Mouse (Mus musculus) hindbrain, embryonic 13.5 days (tissue): ENCODE measurements around the gene 4933417A18Rik. TPM values are rescaled to one million over a fixed set of nuclear protein-coding genes. Genes with fewer than 3 reads are reported as not detected.
"Not testable (repeated sequence)": the region's sequence is repeated elsewhere in the genome, so short reads cannot be mapped to it uniquely, and the experiment has no call there.

Experiments
- ATAC-seq: fragments of 200-750 bp; cut with Nextera tagmentation; 2 replicates; pipeline ENCODE4 v1.8.0; 2017; ENCODE audit warnings: moderate TSS enrichment; ENCODE audit not compliant: low FRiP score
- H3K27ac ChIP-seq: fragments of 300-500 bp; sonication (generic); 2 replicates; pipeline ENCODE4 v1.5.1; 2015; ENCODE audit warnings: inconsistent platforms, mild to moderate bottlenecking, moderate library complexity
- H3K27me3 ChIP-seq: fragments of 300-500 bp; sonication (generic); 2 replicates; pipeline ENCODE4 v1.6.1; 2015; ENCODE audit warnings: mild to moderate bottlenecking, inconsistent platforms
- H3K36me3 ChIP-seq: fragments of 300-500 bp; sonication (generic); 2 replicates; pipeline ENCODE4 v1.6.1; 2015; ENCODE audit warnings: mild to moderate bottlenecking, inconsistent platforms
- H3K4me1 ChIP-seq: fragments of 300-500 bp; sonication (generic); replicated peaks from 2 replicates; pipeline ENCODE4 v1.6.1; 2015; ENCODE audit warnings: inconsistent platforms
- H3K4me2 ChIP-seq: fragments of 300-500 bp; sonication (generic); 2 replicates; pipeline ENCODE4 v1.6.1; 2015; ENCODE audit warnings: inconsistent platforms, mild to moderate bottlenecking, moderate library complexity
- H3K4me3 ChIP-seq: fragments of 300-500 bp; sonication (generic); 2 replicates; pipeline ENCODE4 v1.5.1; 2015; ENCODE audit warnings: mild to moderate bottlenecking, inconsistent platforms
- H3K9ac ChIP-seq: fragments of 300-500 bp; sonication (generic); 2 replicates; pipeline ENCODE4 v1.6.1; 2015; ENCODE audit warnings: mild to moderate bottlenecking, inconsistent platforms
- H3K9me3 ChIP-seq: fragments of 300-500 bp; sonication (generic); 2 replicates; pipeline ENCODE4 v1.6.1; 2016; ENCODE audit warnings: inconsistent platforms
- WGBS: fragments of 180-500 bp; shearing (Covaris S2); methylation state at CpG from one replicate; pipeline ENCODE4 v1.1.7; 2015; 5-methylcytosine and 5-hydroxymethylcytosine counted together
- polyA plus RNA-seq: library from polyadenylated mRNA; unstranded; fragments of >200 nt; fragmentation: Nextera tagmentation; extraction: Ambion mirVana; gene quantifications from 2 replicates; pipeline ENCODE4 v1.2.1, GENCODE M21; 2015

4933417A18Rik gene
- polyA plus RNA-seq, 1 experiment from 2014 or later = not detected

- H3K27me3 ChIP-seq, H3K27ac ChIP-seq, H3K4me1 ChIP-seq, ATAC-seq, H3K4me2 ChIP-seq, H3K9me3 ChIP-seq, H3K4me3 ChIP-seq, H3K9ac ChIP-seq: not testable (repeated sequence)
- WGBS = 95% methylated on average over 1 of the region's 1 CpGs
- peaks cover 92% of the 10 kb centered on the region for H3K36me3 ChIP-seq
Observed at GRCm38 (mm10) chr13:34983479-34983878, 59.3 kb downstream of the 4933417A18Rik start.

GRCm38 (mm10) chr13:34991581-34992273 is 67.5 kb downstream of the 4933417A18Rik start:
- H3K4me2 ChIP-seq = peak overlapping the region; percentile 23

GRCm38 (mm10) chr13:34993085-34993484 is 68.9 kb downstream of the 4933417A18Rik start:
- H3K27me3 ChIP-seq = no peaks in the 10 kb centered on the region
- H3K27ac ChIP-seq = no peak overlapping the region
- ATAC-seq = no peak
- peak overlapping the region; percentile 68 for H3K4me2 ChIP-seq
- H3K9me3 ChIP-seq = peaks cover 2% of the 10 kb centered on the region; the same call in 1 of the 2 replicates
- peak overlapping the region; percentile 63 for H3K4me3 ChIP-seq
- WGBS = 85% methylated on average over 4 of the region's 4 CpGs
- peaks cover 31% of the 10 kb centered on the region for H3K4me1 ChIP-seq
- peak overlapping the region; percentile 83 for H3K9ac ChIP-seq
- H3K36me3 ChIP-seq = peaks cover 24% of the 10 kb centered on the region

More at GRCm38 (mm10) chr13:34991581-34992273, 67.5 kb downstream of the 4933417A18Rik start:
- H3K4me3 ChIP-seq = no peak overlapping the region
- 74% methylated on average over 4 of the region's 4 CpGs for WGBS
- H3K36me3 ChIP-seq = peaks cover 37% of the 10 kb centered on the region
- no peak overlapping the region for H3K9ac ChIP-seq
- H3K27me3 ChIP-seq = no peaks in the 10 kb centered on the region
- H3K4me1 ChIP-seq = peaks cover 31% of the 10 kb centered on the region
- ATAC-seq = no peak
- no peak overlapping the region for H3K27ac ChIP-seq
- H3K9me3 ChIP-seq = no peaks in the 10 kb centered on the region

- ATAC-seq = peak; percentile 72
Observed at GRCm38 (mm10) chr13:34993595-34993982, 69.4 kb downstream of the 4933417A18Rik start.

GRCm38 (mm10) chr13:34993983-34994811 is 70.0 kb downstream of the 4933417A18Rik start:
- Histone ChIP-seq H3K9ac (peak overlapping the region; percentile 83), H3K27me3 (no peaks in the 10 kb centered on the region), H3K4me2 (peak overlapping the region; percentile 68), H3K4me1 (peaks cover 31% of the 10 kb centered on the region), H3K36me3 (peaks cover 13% of the 10 kb centered on the region), H3K4me3 (peak overlapping the region; percentile 63), H3K27ac (peak overlapping the region; percentile 87), H3K9me3 (peaks cover 8% of the 10 kb centered on the region; the same call in 1 of the 2 replicates)
- 2% methylated on average over 33 of the region's 33 CpGs for WGBS
- ATAC-seq = peak; percentile 98

More at GRCm38 (mm10) chr13:34993595-34993982, 69.4 kb downstream of the 4933417A18Rik start:
- Histone ChIP-seq H3K9me3 (peaks cover 7% of the 10 kb centered on the region; the same call in 1 of the 2 replicates), H3K27me3 (no peaks in the 10 kb centered on the region), H3K9ac (peak overlapping the region; percentile 83), H3K27ac (peak overlapping the region; percentile 87), H3K4me3 (peak overlapping the region; percentile 63), H3K4me2 (peak overlapping the region; percentile 68), H3K36me3 (peaks cover 19% of the 10 kb centered on the region), H3K4me1 (peaks cover 31% of the 10 kb centered on the region)
- WGBS = under 1% methylated on average over 22 of the region's 22 CpGs

- WGBS = 81% methylated on average over 2 of the region's 2 CpGs
Observed at GRCm38 (mm10) chr13:34995925-34996324, 71.7 kb downstream of the 4933417A18Rik start.

More at GRCm38 (mm10) chr13:34995925-34996324, 71.7 kb downstream of the 4933417A18Rik start:
- Histone ChIP-seq H3K27ac (no peak overlapping the region), H3K4me2 (no peak overlapping the region), H3K27me3 (no peaks in the 10 kb centered on the region), H3K9me3 (peaks cover 8% of the 10 kb centered on the region; the same call in 1 of the 2 replicates), H3K4me3 (no peak overlapping the region), H3K4me1 (peaks cover 31% of the 10 kb centered on the region), H3K9ac (no peak overlapping the region), H3K36me3 (no peaks in the 10 kb centered on the region)
- ATAC-seq = no peak

Other genes with a start within 250 kb of the 4933417A18Rik start
- not detected in 2 replicates for gene Fam50b, start 189.6 kb upstream of the 4933417A18Rik start, polyA plus RNA-seq
- gene Prpf4b, start 49.1 kb upstream of the 4933417A18Rik start, polyA plus RNA-seq = 73.5 and 82.1 TPM in 2 replicates
- 0.87 and 1.2 TPM in 2 replicates for gene Fam217a, start 99 bp upstream of the 4933417A18Rik start, polyA plus RNA-seq
- 0.44 and 0.65 TPM in 2 replicates for gene Eci3, start 39.4 kb downstream of the 4933417A18Rik start, polyA plus RNA-seq
- 115 and 119 TPM in 2 replicates for gene Eci2, start 102.7 kb downstream of the 4933417A18Rik start, polyA plus RNA-seq